Mouse (Mus musculus) midbrain, embryonic 13.5 days (tissue): Measurements from ENCODE around the gene Abhd6. TPM values are rescaled to one million over a fixed set of nuclear protein-coding genes. Genes with fewer than 3 reads are reported as not detected.
A peak's percentile ranks its signal among the peaks of the same experiment; 100 is the strongest.

ENCODE experiments used
- ATAC-seq: fragments of 200-750 bp; cut with Nextera tagmentation; 2 replicates; pipeline ENCODE4 v1.8.0; 2017; ENCODE audit warnings: mild to moderate bottlenecking, moderate TSS enrichment, moderate library complexity
- H3K27ac ChIP-seq: fragments of 300-500 bp; sonication (generic); 2 replicates; pipeline ENCODE4 v1.5.1; 2015; ENCODE audit warnings: inconsistent platforms, mild to moderate bottlenecking, moderate library complexity
- H3K27me3 ChIP-seq: fragments of 300-500 bp; sonication (generic); 2 replicates; pipeline ENCODE4 v1.6.1; 2015; ENCODE audit warnings: mild to moderate bottlenecking, inconsistent platforms
- H3K36me3 ChIP-seq: fragments of 300-500 bp; sonication (generic); 2 replicates; pipeline ENCODE4 v1.6.1; 2015; ENCODE audit warnings: mild to moderate bottlenecking, inconsistent platforms
- H3K4me1 ChIP-seq: fragments of 300-500 bp; sonication (generic); replicated peaks from 2 replicates; pipeline ENCODE4 v1.6.1; 2015; ENCODE audit warnings: inconsistent platforms
- H3K4me2 ChIP-seq: fragments of 300-500 bp; sonication (generic); replicated peaks from 2 replicates; pipeline ENCODE4 v1.6.1; 2015; ENCODE audit warnings: moderate library complexity, mild to moderate bottlenecking, inconsistent platforms
- H3K4me3 ChIP-seq: fragments of 300-500 bp; sonication (generic); replicated peaks from 2 replicates; pipeline ENCODE4 v1.5.1; 2015; ENCODE audit warnings: mild to moderate bottlenecking, inconsistent platforms
- H3K9ac ChIP-seq: fragments of 300-500 bp; sonication (generic); replicated peaks from 2 replicates; pipeline ENCODE4 v1.6.1; 2015; ENCODE audit warnings: mild to moderate bottlenecking, inconsistent platforms
- H3K9me3 ChIP-seq: fragments of 300-500 bp; sonication (generic); 2 replicates; pipeline ENCODE4 v1.6.1; 2016; ENCODE audit warnings: mild to moderate bottlenecking, inconsistent platforms
- WGBS: fragments of 180-500 bp; shearing (Covaris S2); methylation state at CpG from one replicate; pipeline ENCODE4 v1.1.7; 2015; 5-methylcytosine and 5-hydroxymethylcytosine counted together
- polyA plus RNA-seq: library from polyadenylated mRNA; unstranded; fragments of >200 nt; fragmentation: Nextera tagmentation; extraction: Ambion mirVana; gene quantifications from 2 replicates; pipeline ENCODE4 v1.2.1, GENCODE M21; 2015

The Abhd6 gene
- polyA plus RNA-seq, 1 experiment from 2014 or later: 25.9 TPM

GRCm38 (mm10) chr14:8092573-8092972, 89.9 kb downstream of the Abhd6 start:
- WGBS: 92% methylated on average over 2 of the region's 2 CpGs
- Histone ChIP-seq H3K4me1 (0 out of 2 replicates have a peak, but pooled peaks cover under 1% of the 10 kb centered on the region), H3K4me2 (no peak overlapping the region), H3K9me3 (no peaks in the 10 kb centered on the region), H3K36me3 (peaks cover 28% of the 10 kb centered on the region), H3K9ac (no peak overlapping the region), H3K27me3 (no peaks in the 10 kb centered on the region), H3K27ac (no peak overlapping the region), H3K4me3 (no peak overlapping the region)
- ATAC-seq: 0 out of 2 replicates have a peak, but pooled peaks have one; percentile 22

DNA sequence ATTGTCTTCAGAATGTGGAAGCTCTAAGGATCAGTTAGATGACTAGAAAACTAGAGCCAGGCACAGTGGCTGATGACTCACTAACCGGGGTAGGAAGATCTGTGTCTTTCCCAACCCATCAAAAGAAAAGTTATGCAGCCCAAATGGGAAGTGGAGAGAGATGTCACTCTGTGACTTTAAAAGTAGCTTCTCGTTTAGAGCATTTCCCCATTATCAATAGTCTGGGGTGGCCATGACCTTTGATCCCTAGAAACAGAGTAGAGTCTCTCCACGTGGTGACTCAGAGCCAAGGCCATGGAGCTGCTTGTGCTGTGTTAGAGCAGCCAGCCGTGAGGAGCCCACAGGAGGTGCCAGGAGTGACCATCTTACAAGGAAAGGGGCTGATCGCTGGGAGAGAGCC, 90.7 kb downstream of the Abhd6 start:
- 0 out of 2 replicates have a peak, but pooled peaks cover 4% of the 10 kb centered on the region for H3K4me1 ChIP-seq
- H3K4me3 ChIP-seq: no peak overlapping the region
- 47% methylated on average over 5 of the region's 5 CpGs for WGBS
- no peaks in the 10 kb centered on the region for H3K9me3 ChIP-seq
- H3K9ac ChIP-seq: no peak overlapping the region
- peaks cover 23% of the 10 kb centered on the region for H3K36me3 ChIP-seq
- H3K4me2 ChIP-seq: no peak overlapping the region
- ATAC-seq: no peak
- no peak overlapping the region for H3K27ac ChIP-seq
- H3K27me3 ChIP-seq: no peaks in the 10 kb centered on the region

GRCm38 (mm10) chr14:8094931-8095561, 92.3 kb downstream of the Abhd6 start:
- ATAC-seq: no peak
- whole genome bisulfite sequencing: 66% methylated on average over 3 of the region's 3 CpGs
- H3K27me3 ChIP-seq: no peaks in the 10 kb centered on the region
- no peak overlapping the region for H3K27ac ChIP-seq
- H3K9me3 ChIP-seq: no peaks in the 10 kb centered on the region
- peaks cover 17% of the 10 kb centered on the region for H3K4me1 ChIP-seq
- peaks cover 7% of the 10 kb centered on the region for H3K36me3 ChIP-seq
- no peak overlapping the region for H3K4me3 ChIP-seq
- no peak overlapping the region for H3K9ac ChIP-seq
- no peak overlapping the region for H3K4me2 ChIP-seq

DNA sequence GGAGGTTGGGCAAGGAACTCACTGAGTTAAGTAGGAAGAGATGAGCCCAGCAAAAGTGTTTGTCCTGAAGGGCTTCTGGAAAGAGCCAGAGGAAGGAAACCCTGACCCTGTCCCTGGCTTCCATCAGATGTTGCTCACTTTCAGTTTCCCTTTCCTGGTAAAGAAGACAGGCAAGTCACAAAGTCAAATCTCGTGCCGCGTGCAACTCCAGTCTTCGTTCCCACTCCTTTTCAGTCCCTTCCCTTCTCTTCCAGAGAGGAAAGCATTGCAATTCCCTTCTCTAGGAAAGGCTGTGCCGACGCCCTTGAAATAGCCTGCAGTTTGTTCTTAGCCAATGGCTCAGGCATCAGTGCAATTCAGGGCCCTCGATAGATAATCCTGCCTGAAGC, 92.9 kb downstream of the Abhd6 start:
- H3K36me3 ChIP-seq: peaks cover 2% of the 10 kb centered on the region
- no peak overlapping the region for H3K4me3 ChIP-seq
- ATAC-seq: no peak
- no peak overlapping the region for H3K9ac ChIP-seq
- H3K4me2 ChIP-seq: no peak overlapping the region
- no peaks in the 10 kb centered on the region for H3K27me3 ChIP-seq
- H3K4me1 ChIP-seq: peaks cover 19% of the 10 kb centered on the region
- H3K9me3 ChIP-seq: no peaks in the 10 kb centered on the region
- no peak overlapping the region for H3K27ac ChIP-seq
- WGBS: 74% methylated on average over 7 of the region's 7 CpGs

- Histone ChIP-seq H3K4me3 (peak within 1 kb of the TSS; percentile 91), H3K4me2 (peak within 1 kb of the TSS; percentile 72), H3K27ac (peak within 1 kb of the TSS; percentile 82), H3K36me3 (0 out of 2 replicates have a peak, but pooled peaks cover 5% of the 10 kb centered on the region), H3K4me1 (peaks cover 26% of the 10 kb centered on the region), H3K9me3 (no peaks in the 10 kb centered on the region), H3K9ac (peak within 1 kb of the TSS; percentile 89), H3K27me3 (no peaks in the 10 kb centered on the region)
- ATAC-seq: peak; percentile 96
- WGBS: under 1% methylated on average over 88 of the region's 89 CpGs
These were observed 95.4 kb downstream of the Abhd6 start, which contains the start of gene Pxk for GRCm38 (mm10) chr14:8097978-8098686. TSS of gene Pxk (plus strand) at chr14:8098211.

DNA sequence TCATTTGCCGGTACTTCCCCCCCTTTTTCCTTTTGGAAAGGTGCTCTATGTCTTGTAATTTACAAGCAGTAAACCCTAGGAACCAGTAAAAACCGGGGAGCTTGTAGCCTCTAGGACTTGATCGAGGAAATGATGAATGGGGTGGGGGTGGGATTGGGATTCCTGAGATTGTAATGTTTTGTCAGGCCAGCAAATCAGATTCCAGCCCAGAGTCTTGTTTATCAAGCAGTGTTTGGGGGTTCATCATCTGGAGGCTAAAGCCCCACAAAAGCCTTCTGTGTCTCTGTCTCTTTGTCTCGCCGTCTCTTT, 95.9 kb downstream of the Abhd6 start:
- peak; percentile 31 for ATAC-seq
- Histone ChIP-seq H3K4me2 (peak overlapping the region; percentile 72), H3K36me3 (0 out of 2 replicates have a peak, but pooled peaks cover 5% of the 10 kb centered on the region), H3K9ac (peak overlapping the region; percentile 89), H3K4me3 (peak overlapping the region; percentile 91), H3K9me3 (no peaks in the 10 kb centered on the region), H3K27me3 (no peaks in the 10 kb centered on the region), H3K4me1 (peaks cover 30% of the 10 kb centered on the region), H3K27ac (peak overlapping the region; percentile 82)
- WGBS: 2% methylated on average over 5 of the region's 5 CpGs

DNA sequence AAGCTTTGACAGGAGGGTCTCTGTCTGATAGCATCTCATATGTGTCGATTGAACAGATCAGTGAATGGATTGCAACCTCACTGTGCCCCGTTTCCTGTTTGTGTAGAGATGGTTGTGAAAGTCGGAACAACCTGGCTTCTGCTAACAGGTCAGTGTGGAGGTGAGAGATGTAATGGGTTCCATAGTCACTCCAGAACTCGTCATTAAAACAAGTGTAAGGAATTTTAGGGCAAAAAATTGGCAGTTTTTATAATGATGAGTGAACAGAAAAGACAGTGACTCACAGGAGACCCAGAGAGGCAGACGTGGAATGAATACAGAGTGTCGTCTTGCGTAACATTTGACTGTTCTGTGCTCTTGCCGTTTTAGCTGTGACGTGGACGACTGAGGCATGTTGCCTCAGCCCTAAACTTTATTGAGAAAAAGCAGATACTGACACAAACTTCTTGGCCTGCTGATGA, 96.9 kb downstream of the Abhd6 start:
- Histone ChIP-seq H3K4me3 (peak overlapping the region; percentile 91), H3K4me2 (peak overlapping the region; percentile 72), H3K36me3 (0 out of 2 replicates have a peak, but pooled peaks cover 5% of the 10 kb centered on the region), H3K27me3 (no peaks in the 10 kb centered on the region), H3K9me3 (no peaks in the 10 kb centered on the region), H3K9ac (peak overlapping the region; percentile 89; the same call in 1 of the 2 replicates), H3K4me1 (peaks cover 32% of the 10 kb centered on the region), H3K27ac (no peak overlapping the region)
- ATAC-seq: no peak
- WGBS: 72% methylated on average over 10 of the region's 10 CpGs

DNA sequence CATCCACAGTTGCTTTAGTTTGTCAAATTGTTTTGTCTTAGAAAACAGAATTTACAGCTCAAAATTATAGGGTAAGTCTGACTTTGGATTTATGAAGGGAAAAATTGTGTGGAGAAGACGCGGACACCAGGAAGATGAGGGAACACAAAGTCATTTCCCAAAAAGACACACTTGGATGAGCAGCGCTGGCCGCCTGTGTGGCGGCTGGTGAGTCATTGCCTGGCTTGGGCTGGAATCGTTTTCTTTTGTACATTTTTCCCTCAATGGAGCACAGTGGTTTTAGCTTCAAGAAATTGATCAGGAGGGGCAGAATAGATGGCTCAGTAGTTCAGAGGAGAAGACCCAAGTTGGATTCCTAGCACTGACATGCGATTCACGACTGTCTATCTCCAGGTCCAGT, 99.2 kb downstream of the Abhd6 start:
- Histone ChIP-seq H3K9me3 (no peaks in the 10 kb centered on the region), H3K4me3 (no peak overlapping the region), H3K27me3 (no peaks in the 10 kb centered on the region), H3K4me2 (no peak overlapping the region), H3K27ac (no peak overlapping the region), H3K4me1 (peaks cover 32% of the 10 kb centered on the region), H3K36me3 (peaks cover 5% of the 10 kb centered on the region; the same call in 1 of the 2 replicates), H3K9ac (no peak overlapping the region)
- ATAC-seq: no peak
- 73% methylated on average over 8 of the region's 8 CpGs for WGBS

GRCm38 (mm10) chr14:8102676-8103075, 100.0 kb downstream of the Abhd6 start:
- Histone ChIP-seq H3K4me2 (no peak overlapping the region), H3K27ac (no peak overlapping the region), H3K4me1 (peaks cover 30% of the 10 kb centered on the region), H3K9me3 (no peaks in the 10 kb centered on the region), H3K4me3 (no peak overlapping the region), H3K9ac (no peak overlapping the region), H3K27me3 (no peaks in the 10 kb centered on the region), H3K36me3 (peaks cover 5% of the 10 kb centered on the region; the same call in 1 of the 2 replicates)
- 80% methylated on average over 12 of the region's 12 CpGs for WGBS
- no peak for ATAC-seq

Other genes starting within 250 kb of the Abhd6 start
- not detected in 2 replicates for gene Gm26661, start 211.3 kb upstream of the Abhd6 start, polyA plus RNA-seq
- gene Flnb, start 184.9 kb upstream of the Abhd6 start, polyA plus RNA-seq: 10.8 and 11.3 TPM in 2 replicates
- gene Gm45521, start 45.6 kb upstream of the Abhd6 start, polyA plus RNA-seq: 0.42 TPM in 1 of 2 replicates, not detected in the other
- gene Dnase1l3, start 8.3 kb upstream of the Abhd6 start, polyA plus RNA-seq: 0.03 and 0.10 TPM in 2 replicates
- 47.9 and 52.4 TPM in 2 replicates for gene Rpp14, start 77.5 kb downstream of the Abhd6 start, polyA plus RNA-seq
- gene Pxk, start 95.3 kb downstream of the Abhd6 start, polyA plus RNA-seq: 49.2 and 50.2 TPM in 2 replicates
- 254 TPM in 2 replicates for gene Pdhb, start 170.1 kb downstream of the Abhd6 start, polyA plus RNA-seq
- gene Kctd6, start 211.2 kb downstream of the Abhd6 start, polyA plus RNA-seq: 4.6 and 5.2 TPM in 2 replicates